Mouse (Mus musculus): ENCODE measurements around the gene Rac1.

DNA sequence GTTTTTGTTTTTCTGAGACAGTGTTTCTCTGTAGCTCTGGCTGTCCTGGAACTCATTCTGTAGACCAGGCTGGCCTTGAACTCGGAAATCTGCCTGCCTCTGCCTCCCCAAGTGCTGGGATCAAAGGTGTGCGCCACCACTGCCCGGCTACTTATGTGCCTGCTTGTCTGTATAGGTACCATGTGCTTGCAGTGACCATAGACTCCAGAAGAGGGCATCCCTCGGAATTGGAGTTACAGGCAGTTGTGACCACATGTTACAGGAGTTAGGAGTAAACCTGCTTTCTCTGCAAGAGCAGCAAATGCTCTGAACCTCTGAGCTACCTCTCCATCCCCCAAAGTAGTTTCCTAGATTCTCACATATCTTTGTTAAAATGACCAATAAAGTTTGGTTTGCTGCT is 36.1 kb downstream of the Rac1 start:
- TF ChIP-seq CTCF (IDR thresholded peaks at IDR 0.05; ENCODE audit: low read depth) (peak; percentile 55), EP300 (IDR thresholded peaks at IDR 0.05; ENCODE audit: low read depth) (no peak)
